Mouse (Mus musculus): ENCODE results near the gene Trp53tg5. TPM values are rescaled to one million over a fixed set of nuclear protein-coding genes. Genes with fewer than 3 reads are reported as not detected.

Gene Trp53tg5
- polyA plus RNA-seq, 1 experiment from 2014 or later = not detected

GRCm38 (mm10) chr2:164441155-164441554 is 32.4 kb downstream of the Trp53tg5 start:
- H3K27ac ChIP-seq (ENCODE audit: low read length) = no peak overlapping the region
- H3K36me3 ChIP-seq (ENCODE audit: control insufficient read depth, insufficient read depth) = no peaks in the 10 kb centered on the region
- ATAC-seq (replicated peaks; ENCODE audit: extremely low read depth, insufficient read depth, low FRiP score) = no peak
- peaks cover 29% of the 10 kb centered on the region for H3K4me1 ChIP-seq (ENCODE audit: control insufficient read depth, insufficient read depth, low read length)
- H3K4me2 ChIP-seq (ENCODE audit: low read depth, low read length) = peak overlapping the region; percentile 87
- H3K9me3 ChIP-seq (replicated peaks; ENCODE audit: control insufficient read depth, low read length) = no peaks in the 10 kb centered on the region
- H3K9ac ChIP-seq (ENCODE audit: low read length) = no peak overlapping the region; the same call in 1 of the 2 replicates
- peaks cover 5% of the 10 kb centered on the region; the same call in 1 of the 2 replicates for H3K27me3 ChIP-seq (ENCODE audit: control insufficient read depth, insufficient read depth, low read length)
- 49% methylated on average over 8 of the region's 8 CpGs for WGBS
- peak overlapping the region; percentile 74 for H3K4me3 ChIP-seq (ENCODE audit: low read length)

GRCm38 (mm10) chr2:164440314-164440713 is 33.2 kb downstream of the Trp53tg5 start:
- H3K36me3 ChIP-seq (ENCODE audit: control insufficient read depth, insufficient read depth) = no peaks in the 10 kb centered on the region
- H3K27ac ChIP-seq (ENCODE audit: low read length) = no peak overlapping the region
- no peak overlapping the region for H3K4me2 ChIP-seq (ENCODE audit: low read depth, low read length)
- no peak overlapping the region for H3K9ac ChIP-seq (ENCODE audit: low read length)
- no peak overlapping the region for H3K4me3 ChIP-seq (ENCODE audit: low read length)
- H3K4me1 ChIP-seq (ENCODE audit: control insufficient read depth, insufficient read depth, low read length) = peaks cover 36% of the 10 kb centered on the region
- H3K27me3 ChIP-seq (ENCODE audit: control insufficient read depth, insufficient read depth, low read length) = peaks cover 5% of the 10 kb centered on the region; the same call in 1 of the 2 replicates
- WGBS = 78% methylated on average over 5 of the region's 5 CpGs
- ATAC-seq (replicated peaks; ENCODE audit: extremely low read depth, insufficient read depth, low FRiP score) = no peak
- H3K9me3 ChIP-seq (replicated peaks; ENCODE audit: control insufficient read depth, low read length) = no peaks in the 10 kb centered on the region

GRCm38 (mm10) chr2:164439001-164439421 is 34.5 kb downstream of the Trp53tg5 start:
- H3K36me3 ChIP-seq (ENCODE audit: control insufficient read depth, insufficient read depth) = no peaks in the 10 kb centered on the region
- no peaks in the 10 kb centered on the region for H3K9me3 ChIP-seq (replicated peaks; ENCODE audit: control insufficient read depth, low read length)
- no peak overlapping the region for H3K9ac ChIP-seq (ENCODE audit: low read length)
- no peak overlapping the region for H3K4me2 ChIP-seq (ENCODE audit: low read depth, low read length)
- H3K4me1 ChIP-seq (ENCODE audit: control insufficient read depth, insufficient read depth, low read length) = peaks cover 36% of the 10 kb centered on the region
- WGBS = 59% methylated on average over 3 of the region's 3 CpGs
- no peak overlapping the region for H3K4me3 ChIP-seq (ENCODE audit: low read length)
- no peak for ATAC-seq (replicated peaks; ENCODE audit: extremely low read depth, insufficient read depth, low FRiP score)
- H3K27me3 ChIP-seq (ENCODE audit: control insufficient read depth, insufficient read depth, low read length) = peaks cover 2% of the 10 kb centered on the region; the same call in 1 of the 2 replicates
- H3K27ac ChIP-seq (ENCODE audit: low read length) = no peak overlapping the region

GRCm38 (mm10) chr2:164438257-164438656 is 35.3 kb downstream of the Trp53tg5 start:
- H3K4me2 ChIP-seq (ENCODE audit: low read depth, low read length) = peak overlapping the region; percentile 3; the same call in 1 of the 2 replicates
- H3K4me1 ChIP-seq (ENCODE audit: control insufficient read depth, insufficient read depth, low read length) = peaks cover 32% of the 10 kb centered on the region
- no peak overlapping the region for H3K27ac ChIP-seq (ENCODE audit: low read length)
- no peaks in the 10 kb centered on the region for H3K36me3 ChIP-seq (ENCODE audit: control insufficient read depth, insufficient read depth)
- H3K9me3 ChIP-seq (replicated peaks; ENCODE audit: control insufficient read depth, low read length) = no peaks in the 10 kb centered on the region
- no peaks in the 10 kb centered on the region; the same call in 1 of the 2 replicates for H3K27me3 ChIP-seq (ENCODE audit: control insufficient read depth, insufficient read depth, low read length)
- no peak overlapping the region for H3K9ac ChIP-seq (ENCODE audit: low read length)
- H3K4me3 ChIP-seq (ENCODE audit: low read length) = no peak overlapping the region
- WGBS = 52% methylated on average over 8 of the region's 8 CpGs
- no peak for ATAC-seq (replicated peaks; ENCODE audit: extremely low read depth, insufficient read depth, low FRiP score)

GRCm38 (mm10) chr2:164437710-164438109 is 35.8 kb downstream of the Trp53tg5 start:
- WGBS = 68% methylated on average over 6 of the region's 6 CpGs
- Histone ChIP-seq H3K9ac (ENCODE audit: low read length) (no peak overlapping the region), H3K36me3 (ENCODE audit: control insufficient read depth, insufficient read depth) (no peaks in the 10 kb centered on the region), H3K4me1 (ENCODE audit: control insufficient read depth, insufficient read depth, low read length) (peaks cover 36% of the 10 kb centered on the region), H3K4me2 (ENCODE audit: low read depth, low read length) (no peak overlapping the region), H3K4me3 (ENCODE audit: low read length) (no peak overlapping the region), H3K27ac (ENCODE audit: low read length) (no peak overlapping the region), H3K27me3 (ENCODE audit: control insufficient read depth, insufficient read depth, low read length) (no peaks in the 10 kb centered on the region; the same call in 1 of the 2 replicates), H3K9me3 (replicated peaks; ENCODE audit: control insufficient read depth, low read length) (no peaks in the 10 kb centered on the region)
- no peak for ATAC-seq (replicated peaks; ENCODE audit: extremely low read depth, insufficient read depth, low FRiP score)

GRCm38 (mm10) chr2:164436961-164437360 is 36.6 kb downstream of the Trp53tg5 start:
- no peak for ATAC-seq (replicated peaks; ENCODE audit: extremely low read depth, insufficient read depth, low FRiP score)

GRCm38 (mm10) chr2:164436215-164436913 is 37.2 kb downstream of the Trp53tg5 start:
- Histone ChIP-seq H3K4me2 (ENCODE audit: low read depth, low read length) (no peak overlapping the region), H3K9ac (ENCODE audit: low read length) (0 out of 2 replicates have a peak overlapping the region, but pooled peaks have one; percentile 18), H3K27ac (ENCODE audit: low read length) (peak overlapping the region; percentile 33), H3K4me3 (ENCODE audit: low read length) (no peak overlapping the region), H3K9me3 (replicated peaks; ENCODE audit: control insufficient read depth, low read length) (no peaks in the 10 kb centered on the region), H3K4me1 (ENCODE audit: control insufficient read depth, insufficient read depth, low read length) (peaks cover 41% of the 10 kb centered on the region), H3K27me3 (ENCODE audit: control insufficient read depth, insufficient read depth, low read length) (no peaks in the 10 kb centered on the region; the same call in 1 of the 2 replicates), H3K36me3 (ENCODE audit: control insufficient read depth, insufficient read depth) (no peaks in the 10 kb centered on the region)
- WGBS = 30% methylated on average over 8 of the region's 8 CpGs
- ATAC-seq (replicated peaks; ENCODE audit: extremely low read depth, insufficient read depth, low FRiP score) = no peak

More at GRCm38 (mm10) chr2:164436961-164437360, 36.6 kb downstream of the Trp53tg5 start:
- no peaks in the 10 kb centered on the region; the same call in 1 of the 2 replicates for H3K27me3 ChIP-seq (ENCODE audit: control insufficient read depth, insufficient read depth, low read length)
- H3K4me2 ChIP-seq (ENCODE audit: low read depth, low read length) = no peak overlapping the region
- peak overlapping the region; percentile 33 for H3K27ac ChIP-seq (ENCODE audit: low read length)
- no peaks in the 10 kb centered on the region for H3K36me3 ChIP-seq (ENCODE audit: control insufficient read depth, insufficient read depth)
- 0 out of 2 replicates have a peak overlapping the region, but pooled peaks have one; percentile 18 for H3K9ac ChIP-seq (ENCODE audit: low read length)
- H3K4me3 ChIP-seq (ENCODE audit: low read length) = no peak overlapping the region
- WGBS = 51% methylated on average over 3 of the region's 3 CpGs
- H3K4me1 ChIP-seq (ENCODE audit: control insufficient read depth, insufficient read depth, low read length) = peaks cover 41% of the 10 kb centered on the region
- no peaks in the 10 kb centered on the region for H3K9me3 ChIP-seq (replicated peaks; ENCODE audit: control insufficient read depth, low read length)

GRCm38 (mm10) chr2:164435216-164436090 is 38.1 kb downstream of the Trp53tg5 start:
- Histone ChIP-seq H3K4me2 (ENCODE audit: low read depth, low read length) (no peak overlapping the region), H3K27me3 (ENCODE audit: control insufficient read depth, insufficient read depth, low read length) (no peaks in the 10 kb centered on the region; the same call in 1 of the 2 replicates), H3K4me1 (ENCODE audit: control insufficient read depth, insufficient read depth, low read length) (peaks cover 40% of the 10 kb centered on the region), H3K36me3 (ENCODE audit: control insufficient read depth, insufficient read depth) (no peaks in the 10 kb centered on the region), H3K9ac (ENCODE audit: low read length) (no peak overlapping the region), H3K4me3 (ENCODE audit: low read length) (no peak overlapping the region), H3K9me3 (replicated peaks; ENCODE audit: control insufficient read depth, low read length) (no peaks in the 10 kb centered on the region), H3K27ac (ENCODE audit: low read length) (no peak overlapping the region)
- no peak for ATAC-seq (replicated peaks; ENCODE audit: extremely low read depth, insufficient read depth, low FRiP score)
- 33% methylated on average over 5 of the region's 5 CpGs for WGBS
